Mouse (Mus musculus) stomach, postnatal 0 days (tissue): ENCODE data around the gene Hoxb6. TPM values are rescaled to one million over a fixed set of nuclear protein-coding genes. Genes with fewer than 3 reads are reported as not detected.

Experiments
- ATAC-seq: fragments of 200-750 bp; cut with Nextera tagmentation; 2 replicates; pipeline ENCODE4 v1.8.0; 2017; ENCODE audit not compliant: low FRiP score, low TSS enrichment
- DNase-seq: peaks from one replicate; pipeline ENCODE4 v3.0.0-alpha.2; 2016; ENCODE audit warnings: low spot score
- H3K27ac ChIP-seq: fragments of 300-500 bp; sonication (generic); replicated peaks from 2 replicates; pipeline ENCODE4 v1.5.1; 2014; ENCODE audit warnings: mild to moderate bottlenecking, control low read depth
- H3K27me3 ChIP-seq: fragments of 300-500 bp; sonication (generic); 2 replicates; pipeline ENCODE4 v1.6.1; 2014; ENCODE audit warnings: low read length; ENCODE audit not compliant: control insufficient read depth, insufficient read depth
- H3K36me3 ChIP-seq: fragments of 300-500 bp; sonication (generic); 2 replicates; pipeline ENCODE4 v1.6.1; 2014; ENCODE audit warnings: low read length, mixed read lengths; ENCODE audit not compliant: control insufficient read depth, insufficient read depth
- H3K4me1 ChIP-seq: fragments of 300-500 bp; sonication (generic); replicated peaks from 2 replicates; pipeline ENCODE4 v1.6.1; 2014; ENCODE audit warnings: antibody characterized with exemption; ENCODE audit not compliant: control insufficient read depth, insufficient read depth
- H3K4me2 ChIP-seq: fragments of 300-500 bp; sonication (generic); replicated peaks from 2 replicates; pipeline ENCODE4 v1.6.1; 2014; ENCODE audit warnings: low read depth, mild to moderate bottlenecking, control low read depth, moderate library complexity
- H3K4me3 ChIP-seq: fragments of 300-500 bp; sonication (generic); 2 replicates; pipeline ENCODE4 v1.5.1; 2014; ENCODE audit warnings: low read depth, low read length, control low read depth
- H3K9ac ChIP-seq: fragments of 300-500 bp; sonication (generic); 2 replicates; pipeline ENCODE4 v1.6.1; 2014; ENCODE audit warnings: mild to moderate bottlenecking, low read length, control low read depth, mixed read lengths
- H3K9me3 ChIP-seq: fragments of 300-500 bp; sonication (generic); 2 replicates; pipeline ENCODE4 v1.6.1; 2016; ENCODE audit warnings: low read length; ENCODE audit not compliant: control insufficient read depth
- CTCF ChIP-seq: IDR thresholded peaks from 2 replicates; pipeline ENCODE4 v1.5.1; 2016; ENCODE audit warnings: antibody characterized with exemption, low read depth, mild to moderate bottlenecking, moderate library complexity
- EP300 ChIP-seq: optimal IDR thresholded peaks from 2 replicates; pipeline ENCODE3; 2016; ENCODE audit warnings: antibody characterized with exemption
- WGBS: fragments of 180-500 bp; shearing (Covaris S2); extraction: QIAGEN DNeasy Blood & Tissue Kit; methylation state at CpG from one replicate; pipeline ENCODE4 v1.1.7; 2014; 5-methylcytosine and 5-hydroxymethylcytosine counted together
- polyA plus RNA-seq: library from polyadenylated mRNA; unstranded; fragments of >200 nt; fragmentation: Nextera tagmentation; extraction: Ambion mirVana; gene quantifications from 2 replicates; pipeline ENCODE4 v1.2.1, GENCODE M21; 2015

The Hoxb6 gene
- polyA plus RNA-seq, 1 experiment from 2014 or later: 7.9 TPM

DNA sequence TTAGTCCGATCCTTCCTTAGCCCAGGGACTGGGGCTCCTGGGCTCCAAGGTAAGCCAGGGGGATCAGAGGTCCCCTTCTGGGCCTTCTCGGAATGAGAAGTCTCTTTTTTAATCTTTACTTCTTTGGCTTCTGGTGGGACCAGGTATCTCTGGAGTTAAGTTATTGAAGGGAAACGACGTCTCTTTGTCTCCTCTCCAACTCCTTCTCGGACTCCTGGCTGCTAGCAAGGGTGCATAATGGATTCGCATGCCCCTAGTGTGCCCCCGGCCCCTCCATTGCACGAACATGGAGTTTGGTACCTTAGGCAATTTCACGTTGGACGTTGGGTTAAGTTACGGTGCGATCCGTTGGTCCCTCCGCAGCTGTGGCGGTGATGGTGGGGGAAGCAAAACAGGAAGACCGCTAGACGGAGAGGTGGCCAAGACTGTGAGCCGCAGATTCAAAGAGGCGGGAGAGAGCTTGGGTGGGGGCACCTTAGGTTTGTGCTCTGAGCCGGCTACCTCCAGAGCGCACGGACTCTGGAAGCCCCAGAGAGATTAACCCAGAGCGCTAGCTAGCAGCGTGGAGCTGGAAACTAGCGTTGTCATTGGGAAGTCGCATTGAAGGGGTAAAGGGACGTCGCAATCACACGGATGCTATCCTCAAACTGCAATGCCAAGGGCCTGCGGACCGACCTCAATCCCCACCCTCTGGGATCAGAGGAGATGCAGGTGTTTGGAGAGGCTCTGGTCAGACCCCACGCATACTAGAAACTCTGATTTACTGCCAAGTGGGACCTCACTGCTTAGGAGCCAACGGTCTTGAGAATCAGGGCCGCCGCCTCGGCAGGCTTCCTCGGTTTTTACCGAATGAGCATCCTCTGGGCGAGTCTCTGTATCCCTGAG, 36.9 kb upstream of the Hoxb6 start:
- no peak overlapping the region for H3K4me2 ChIP-seq
- H3K4me1 ChIP-seq: no peaks in the 10 kb centered on the region
- no peak for TF ChIP-seq EP300
- TF ChIP-seq CTCF: no peak
- H3K9me3 ChIP-seq: no peaks in the 10 kb centered on the region
- H3K36me3 ChIP-seq: no peaks in the 10 kb centered on the region
- H3K27me3 ChIP-seq: peaks cover 37% of the 10 kb centered on the region
- 2% methylated on average over 39 of the region's 39 CpGs for WGBS
- H3K27ac ChIP-seq: no peak overlapping the region
- ATAC-seq (no peak), DNase-seq (no peak)
- no peak overlapping the region for H3K9ac ChIP-seq
- H3K4me3 ChIP-seq: no peak overlapping the region

DNA sequence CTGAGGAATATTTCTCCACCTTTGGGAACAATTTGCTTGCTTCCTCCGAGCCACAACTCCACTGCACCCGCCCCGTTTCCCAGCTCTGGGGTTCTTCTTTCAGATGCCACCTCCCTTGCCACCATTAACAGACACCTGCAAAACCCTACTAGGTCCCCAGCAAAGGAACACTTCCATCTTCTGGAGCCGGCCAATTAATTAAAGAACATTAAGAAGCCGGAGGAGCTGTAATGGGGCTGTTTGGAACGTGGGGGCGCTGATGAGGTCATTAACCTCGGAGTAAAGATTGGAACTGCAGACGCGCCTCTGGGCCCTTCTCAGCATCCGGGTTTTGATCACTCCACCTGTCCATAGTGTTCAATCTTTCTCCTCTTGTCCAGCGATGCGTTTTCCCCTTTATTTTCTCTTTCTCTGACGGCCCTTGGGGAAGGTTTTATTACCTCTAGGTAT, 36.3 kb upstream of the Hoxb6 start:
- Histone ChIP-seq H3K9ac (no peak overlapping the region), H3K9me3 (no peaks in the 10 kb centered on the region), H3K27me3 (peaks cover 30% of the 10 kb centered on the region), H3K36me3 (no peaks in the 10 kb centered on the region), H3K27ac (no peak overlapping the region), H3K4me3 (no peak overlapping the region), H3K4me2 (no peak overlapping the region), H3K4me1 (no peaks in the 10 kb centered on the region)
- ATAC-seq (no peak), DNase-seq (no peak)
- under 1% methylated on average over 14 of the region's 14 CpGs for WGBS
- no peak for TF ChIP-seq EP300
- no peak for TF ChIP-seq CTCF

DNA sequence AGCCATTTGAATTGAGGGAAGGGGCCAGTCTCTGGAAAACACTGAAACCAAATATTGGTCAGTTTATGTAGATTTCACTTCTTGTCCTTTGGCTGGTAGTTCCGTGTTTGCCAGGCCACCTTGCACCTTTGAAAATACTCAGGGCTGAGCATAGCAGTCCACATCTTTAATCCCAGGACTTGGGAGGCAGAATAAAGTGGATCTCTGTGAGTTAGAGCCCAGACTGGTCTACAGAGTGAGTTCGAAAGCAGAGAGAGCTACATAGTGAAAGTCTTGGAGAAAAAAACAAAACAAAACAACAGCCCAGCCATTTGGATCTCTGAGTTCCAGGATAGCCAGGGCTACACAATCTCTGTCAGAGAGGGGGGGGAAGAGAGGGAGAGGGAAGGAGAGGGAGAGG, 35.1 kb upstream of the Hoxb6 start:
- H3K4me2 ChIP-seq: no peak overlapping the region
- no peak overlapping the region for H3K27ac ChIP-seq
- H3K9me3 ChIP-seq: no peaks in the 10 kb centered on the region
- DNase-seq: no peak
- TF ChIP-seq CTCF (no peak), EP300 (no peak)
- no peak overlapping the region for H3K9ac ChIP-seq
- ATAC-seq: no peak
- 24% methylated on average over 2 of the region's 2 CpGs for WGBS
- no peaks in the 10 kb centered on the region for H3K36me3 ChIP-seq
- H3K4me1 ChIP-seq: no peaks in the 10 kb centered on the region
- peaks cover 29% of the 10 kb centered on the region for H3K27me3 ChIP-seq
- no peak overlapping the region for H3K4me3 ChIP-seq

- 5% methylated on average over 2 of the region's 2 CpGs for WGBS
- H3K9ac ChIP-seq: no peak overlapping the region
- H3K4me3 ChIP-seq: no peak overlapping the region
- H3K4me2 ChIP-seq: no peak overlapping the region
- H3K27me3 ChIP-seq: peaks cover 30% of the 10 kb centered on the region; the same call in 1 of the 2 replicates
- ATAC-seq: no peak
- TF ChIP-seq CTCF (no peak), EP300 (no peak)
- no peaks in the 10 kb centered on the region for H3K9me3 ChIP-seq
- DNase-seq: no peak
- H3K36me3 ChIP-seq: no peaks in the 10 kb centered on the region
- no peaks in the 10 kb centered on the region for H3K4me1 ChIP-seq
- no peak overlapping the region for H3K27ac ChIP-seq
Observed at GRCm38 (mm10) chr11:96259038-96259437, 33.2 kb upstream of the Hoxb6 start.

DNA sequence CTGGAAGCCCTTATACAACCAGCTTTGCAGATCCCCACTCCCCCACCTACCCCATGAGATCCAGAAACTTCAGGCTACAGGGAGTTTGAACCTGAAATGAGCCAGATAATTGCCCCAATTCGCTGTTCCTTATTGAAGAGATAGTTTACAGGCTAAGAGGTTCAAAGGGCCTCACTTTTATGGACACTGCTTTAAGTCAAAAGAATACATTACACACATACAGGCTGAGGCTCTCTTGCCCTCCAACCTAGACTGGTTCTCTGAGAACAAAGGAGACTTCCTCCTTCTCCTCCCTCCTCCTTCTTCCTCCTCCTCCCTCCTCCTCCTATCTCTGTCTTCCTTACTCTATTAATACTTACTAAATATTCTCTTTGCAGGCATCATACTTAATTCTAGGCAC, 32.8 kb upstream of the Hoxb6 start:
- DNase-seq (no peak), ATAC-seq (no peak)
- Histone ChIP-seq H3K4me3 (no peak overlapping the region), H3K4me1 (no peaks in the 10 kb centered on the region), H3K9ac (no peak overlapping the region), H3K27me3 (peaks cover 28% of the 10 kb centered on the region; the same call in 1 of the 2 replicates), H3K9me3 (no peaks in the 10 kb centered on the region), H3K27ac (no peak overlapping the region), H3K4me2 (no peak overlapping the region), H3K36me3 (no peaks in the 10 kb centered on the region)
- TF ChIP-seq CTCF (no peak), EP300 (no peak)
- 8% methylated on average over 1 of the region's 1 CpGs for WGBS
